Mouse (Mus musculus) myocyte (in vitro differentiated cells): Measurements from ENCODE around the gene Dph1. TPM values are rescaled to one million over a fixed set of nuclear protein-coding genes. Genes with fewer than 3 reads are reported as not detected.

Experiments used
- H3K27me3 ChIP-seq: one replicate; pipeline ENCODE4 v1.6.1; 2011; ENCODE audit not compliant: control insufficient read depth, insufficient read depth, insufficient read length
- H3K36me3 ChIP-seq: one replicate; pipeline ENCODE4 v1.6.1; 2011; ENCODE audit not compliant: control insufficient read depth, insufficient read depth
- H3K4me2 ChIP-seq: one replicate; pipeline ENCODE4 v1.6.1; 2011; ENCODE audit warnings: low read depth, control low read depth
- H3K4me3 ChIP-seq: one replicate; pipeline ENCODE4 v1.5.1; 2011; ENCODE audit warnings: mild to moderate bottlenecking, control low read depth, moderate library complexity
- H3K79me2 ChIP-seq: one replicate; pipeline ENCODE4 v1.6.1; 2011; ENCODE audit not compliant: control insufficient read depth, insufficient read depth
- H3ac ChIP-seq: one replicate; pipeline ENCODE4 v1.6.1; 2011; ENCODE audit not compliant: control insufficient read depth, insufficient read length
- CEBPB ChIP-seq: IDR thresholded peaks from 2 replicates; pipeline ENCODE4 v1.6.1; 2011; ENCODE audit warnings: mild to moderate bottlenecking, moderate library complexity; ENCODE audit not compliant: poor library complexity, insufficient read depth, severe bottlenecking
- E2F4 ChIP-seq: IDR thresholded peaks from one replicate; pipeline ENCODE4 v1.6.1; 2011; ENCODE audit warnings: mild to moderate bottlenecking, control low read depth, moderate library complexity; ENCODE audit not compliant: insufficient read depth
- MAX ChIP-seq: IDR thresholded peaks from one replicate; pipeline ENCODE4 v1.6.1; 2011; ENCODE audit warnings: low read depth, mild to moderate bottlenecking, control low read depth
- MYOD1 ChIP-seq, 3 experiments: IDR thresholded peaks; one replicate each; pipeline ENCODE4 v1.6.1; 2011; ENCODE audit warnings: control low read depth in 2 of 3, low read depth in 2 of 3, mild to moderate bottlenecking in 2 of 3, moderate library complexity in 1 of 3; ENCODE audit not compliant: insufficient read length in 2 of 3, control insufficient read depth in 1 of 3
- MYOG ChIP-seq, 3 experiments: IDR thresholded peaks; one replicate each; pipeline ENCODE4 v1.6.1; 2011; ENCODE audit warnings: control low read depth in 2 of 3, low read depth in 2 of 3, mild to moderate bottlenecking in 2 of 3; ENCODE audit not compliant: insufficient read length in 2 of 3, control insufficient read depth in 1 of 3, insufficient read depth in 1 of 3
- POLR2A ChIP-seq: IDR thresholded peaks from one replicate; pipeline ENCODE4 v1.6.1; 2011; ENCODE audit warnings: low read depth, mild to moderate bottlenecking, control low read depth, moderate library complexity; ENCODE audit not compliant: insufficient read length
- POLR2AphosphoS2 ChIP-seq: IDR thresholded peaks from one replicate; pipeline ENCODE4 v1.6.1; 2011; ENCODE audit warnings: low read depth, control low read depth; ENCODE audit not compliant: insufficient read length
- REST ChIP-seq: IDR thresholded peaks from one replicate; pipeline ENCODE4 v1.6.1; 2011; ENCODE audit warnings: mild to moderate bottlenecking, control low read depth, moderate library complexity; ENCODE audit not compliant: insufficient read depth, insufficient read length
- SRF ChIP-seq: IDR thresholded peaks from one replicate; pipeline ENCODE4 v1.6.1; 2011; ENCODE audit warnings: low read depth; ENCODE audit not compliant: control insufficient read depth, insufficient read length
- TCF12 ChIP-seq: IDR thresholded peaks from one replicate; pipeline ENCODE4 v1.6.1; 2011; ENCODE audit warnings: mild to moderate bottlenecking, control low read depth; ENCODE audit not compliant: poor library complexity, insufficient read depth, severe bottlenecking
- TCF3 ChIP-seq: IDR thresholded peaks from one replicate; pipeline ENCODE4 v1.6.1; 2011; ENCODE audit warnings: low read depth, control low read depth; ENCODE audit not compliant: insufficient read length
- USF1 ChIP-seq: IDR thresholded peaks from one replicate; pipeline ENCODE4 v1.6.1; 2011; ENCODE audit warnings: low read depth, mild to moderate bottlenecking, control low read depth, moderate library complexity
- polyA plus RNA-seq: library from polyadenylated mRNA; unstranded; fragments of >200 nt; fragmentation: generic; extraction: Trizol; gene quantifications from one replicate; pipeline ENCODE4 v1.2.1, GENCODE M21; 2012; ENCODE audit warnings: missing spikeins

The Dph1 gene
- polyA plus RNA-seq, 1 experiment, result 15.8 TPM

GRCm38 (mm10) chr11:75220517-75221145 lies 29.6 kb upstream of the Dph1 start:
- H3K79me2 ChIP-seq, result no peaks in the 10 kb centered on the region
- no peak overlapping the region for H3K4me2 ChIP-seq

GRCm38 (mm10) chr11:75220115-75220514 lies 29.1 kb upstream of the Dph1 start:
- Histone ChIP-seq H3K27me3 (no peaks in the 10 kb centered on the region), H3K4me3 (no peak overlapping the region), H3K4me2 (no peak overlapping the region), H3ac (no peak overlapping the region), H3K79me2 (no peaks in the 10 kb centered on the region), H3K36me3 (no peaks in the 10 kb centered on the region)
- no peak for TF ChIP-seq POLR2AphosphoS2
- TF ChIP-seq E2F4, result no peak
- TF ChIP-seq MYOG (IDR thresholded peaks at IDR 0.05; ENCODE audit: control insufficient read depth in 1 of 3, insufficient read depth in 1 of 3, insufficient read length in 2 of 3, low read depth in 2 of 3), result no peak
- TF ChIP-seq TCF3, result no peak
- no peak for TF ChIP-seq MYOD1 (IDR thresholded peaks at IDR 0.05; ENCODE audit: control insufficient read depth in 1 of 3, insufficient read length in 2 of 3, low read depth in 2 of 3)
- no peak for TF ChIP-seq REST

More at GRCm38 (mm10) chr11:75220517-75221145, 29.6 kb upstream of the Dph1 start:
- Histone ChIP-seq H3K4me3 (no peak overlapping the region), H3K27me3 (no peaks in the 10 kb centered on the region), H3ac (no peak overlapping the region), H3K36me3 (no peaks in the 10 kb centered on the region)
- no peak for TF ChIP-seq MYOD1 (IDR thresholded peaks at IDR 0.05; ENCODE audit: control insufficient read depth in 1 of 3, insufficient read length in 2 of 3, low read depth in 2 of 3)
- no peak for TF ChIP-seq SRF
- TF ChIP-seq REST, result no peak
- TF ChIP-seq TCF12, result no peak
- TF ChIP-seq POLR2AphosphoS2, result no peak
- TF ChIP-seq CEBPB, result no peak
- no peak for TF ChIP-seq MAX
- no peak for TF ChIP-seq POLR2A
- TF ChIP-seq USF1, result no peak
- no peak for TF ChIP-seq TCF3
- no peak for TF ChIP-seq MYOG (IDR thresholded peaks at IDR 0.05; ENCODE audit: control insufficient read depth in 1 of 3, insufficient read depth in 1 of 3, insufficient read length in 2 of 3, low read depth in 2 of 3)
- no peak for TF ChIP-seq E2F4

GRCm38 (mm10) chr11:75214081-75214950 lies 23.3 kb upstream of the Dph1 start:
- no peak overlapping the region for H3K4me2 ChIP-seq
- no peaks in the 10 kb centered on the region for H3K36me3 ChIP-seq
- H3K79me2 ChIP-seq, result no peaks in the 10 kb centered on the region
- H3ac ChIP-seq, result no peak overlapping the region
- peak; percentile 57; the same call in 1 of the 2 replicates for TF ChIP-seq CEBPB
- TF ChIP-seq USF1, result no peak
- H3K4me3 ChIP-seq, result no peak overlapping the region
- H3K27me3 ChIP-seq, result no peaks in the 10 kb centered on the region

- no peaks in the 10 kb centered on the region for H3K79me2 ChIP-seq
- no peak overlapping the region for H3K4me2 ChIP-seq
- H3K27me3 ChIP-seq, result no peaks in the 10 kb centered on the region
- H3K4me3 ChIP-seq, result no peak overlapping the region
- TF ChIP-seq POLR2AphosphoS2 (no peak), TCF3 (no peak), E2F4 (no peak), MAX (no peak), TCF12 (no peak), CEBPB (no peak), MYOG (IDR thresholded peaks at IDR 0.05; ENCODE audit: control insufficient read depth in 1 of 3, insufficient read depth in 1 of 3, insufficient read length in 2 of 3, low read depth in 2 of 3) (no peak), REST (no peak), POLR2A (no peak), MYOD1 (IDR thresholded peaks at IDR 0.05; ENCODE audit: control insufficient read depth in 1 of 3, insufficient read length in 2 of 3, low read depth in 2 of 3) (no peak), SRF (no peak), USF1 (no peak)
- no peaks in the 10 kb centered on the region for H3K36me3 ChIP-seq
- no peak overlapping the region for H3ac ChIP-seq
These were observed 22.5 kb upstream of the Dph1 start for GRCm38 (mm10) chr11:75213372-75214080.
